Mouse (Mus musculus) forebrain, embryonic 10.5 days (tissue): ENCODE measurements around the gene Oas1c. TPM values are rescaled to one million over a fixed set of nuclear protein-coding genes. Genes with fewer than 3 reads are reported as not detected.

Source experiments
- DNase-seq: peaks from one replicate; pipeline ENCODE4 v3.0.0-alpha.2; 2017; ENCODE audit warnings: low spot score; ENCODE audit errors: extremely low spot score
- H3K27ac ChIP-seq: fragments of 300-500 bp; sonication (generic); 2 replicates; pipeline ENCODE4 v1.5.1; 2016; ENCODE audit warnings: mild to moderate bottlenecking
- H3K27me3 ChIP-seq: fragments of 300-500 bp; sonication (generic); 2 replicates; pipeline ENCODE4 v1.6.1; 2016; ENCODE audit warnings: mild to moderate bottlenecking; ENCODE audit not compliant: poor library complexity, severe bottlenecking
- H3K36me3 ChIP-seq: fragments of 300-500 bp; sonication (generic); replicated peaks from 2 replicates; pipeline ENCODE4 v1.6.1; 2016; ENCODE audit warnings: mild to moderate bottlenecking, moderate library complexity
- H3K4me1 ChIP-seq: fragments of 300-500 bp; sonication (generic); 2 replicates; pipeline ENCODE4 v1.6.1; 2016
- H3K4me3 ChIP-seq: fragments of 300-500 bp; sonication (generic); 2 replicates; pipeline ENCODE4 v1.5.1; 2016; ENCODE audit warnings: mild to moderate bottlenecking, moderate library complexity
- H3K9me3 ChIP-seq: fragments of 300-500 bp; sonication (generic); 2 replicates; pipeline ENCODE4 v1.6.1; 2016; ENCODE audit warnings: mild to moderate bottlenecking, moderate library complexity
- WGBS: fragments of 180-500 bp; shearing (Covaris S2); methylation state at CpG from one replicate; pipeline ENCODE4 v1.1.7; 2016; 5-methylcytosine and 5-hydroxymethylcytosine counted together
- polyA plus RNA-seq: library from polyadenylated mRNA; unstranded; fragments of >200 nt; fragmentation: Nextera tagmentation; extraction: Ambion mirVana; gene quantifications from 2 replicates; pipeline ENCODE4 v1.2.1, GENCODE M21; 2016

The Oas1c gene
- polyA plus RNA-seq = 0.33 and 0.41 TPM in 2 replicates

GRCm38 (mm10) chr5:120811951-120812819 is at the start of gene Oas1c:
Oas1c (minus strand) TSS chr5:120812514.
- H3K4me3 ChIP-seq = peak within 1 kb of the TSS; percentile 41
- peak within 1 kb of the TSS; percentile 77 for H3K27ac ChIP-seq
- peaks cover 22% of the 10 kb centered on the region for H3K4me1 ChIP-seq
- H3K9me3 ChIP-seq = no peaks in the 10 kb centered on the region
- WGBS = 7% methylated on average over 18 of the region's 18 CpGs
- no peaks in the 10 kb centered on the region for H3K36me3 ChIP-seq
- peak; percentile 74 for DNase-seq
- H3K27me3 ChIP-seq = no peaks in the 10 kb centered on the region

- Histone ChIP-seq H3K4me1 (no peaks in the 10 kb centered on the region), H3K36me3 (no peaks in the 10 kb centered on the region), H3K27me3 (no peaks in the 10 kb centered on the region), H3K4me3 (no peak within 1 kb of the TSS), H3K27ac (no peak within 1 kb of the TSS), H3K9me3 (no peaks in the 10 kb centered on the region)
- WGBS = 52% methylated on average over 4 of the region's 4 CpGs
- no peak for DNase-seq
Measured at GRCm38 (mm10) chr5:120861121-120861520, 48.8 kb upstream of the Oas1c start, which contains the start of gene Oas1h. Oas1h (plus strand) TSS chr5:120861421.

- no peak for DNase-seq
- H3K27me3 ChIP-seq = no peaks in the 10 kb centered on the region
- H3K4me3 ChIP-seq = no peak overlapping the region
- WGBS = 88% methylated on average over 2 of the region's 2 CpGs
- H3K27ac ChIP-seq = no peak overlapping the region
- no peaks in the 10 kb centered on the region for H3K36me3 ChIP-seq
- H3K9me3 ChIP-seq = peaks cover 7% of the 10 kb centered on the region
- no peaks in the 10 kb centered on the region for H3K4me1 ChIP-seq
Measured at GRCm38 (mm10) chr5:120859241-120859640, 46.9 kb upstream of the Oas1c start.

GRCm38 (mm10) chr5:120849601-120850136 is 37.4 kb upstream of the Oas1c start:
- no peaks in the 10 kb centered on the region for H3K27me3 ChIP-seq
- H3K9me3 ChIP-seq = peaks cover 11% of the 10 kb centered on the region
- no peaks in the 10 kb centered on the region for H3K36me3 ChIP-seq
- H3K4me1 ChIP-seq = no peaks in the 10 kb centered on the region
- WGBS = 59% methylated on average over 3 of the region's 3 CpGs
- H3K27ac ChIP-seq = no peak overlapping the region
- no peak overlapping the region for H3K4me3 ChIP-seq
- DNase-seq = peak; percentile 28

GRCm38 (mm10) chr5:120847067-120847466 is 34.8 kb upstream of the Oas1c start, which contains the start of gene Oas1f:
Oas1f (plus strand) TSS chr5:120847367.
- H3K27me3 ChIP-seq = no peaks in the 10 kb centered on the region
- no peaks in the 10 kb centered on the region for H3K36me3 ChIP-seq
- no peaks in the 10 kb centered on the region for H3K4me1 ChIP-seq
- whole genome bisulfite sequencing = 89% methylated on average over 4 of the region's 4 CpGs
- no peak for DNase-seq
- no peak within 1 kb of the TSS for H3K27ac ChIP-seq
- no peaks in the 10 kb centered on the region for H3K9me3 ChIP-seq
- H3K4me3 ChIP-seq = no peak within 1 kb of the TSS

- Histone ChIP-seq H3K9me3 (no peaks in the 10 kb centered on the region), H3K4me1 (no peaks in the 10 kb centered on the region), H3K4me3 (no peak overlapping the region), H3K27me3 (no peaks in the 10 kb centered on the region), H3K36me3 (no peaks in the 10 kb centered on the region), H3K27ac (no peak overlapping the region)
- 88% methylated on average over 3 of the region's 3 CpGs for WGBS
- no peak for DNase-seq
Measured at GRCm38 (mm10) chr5:120844713-120845112, 32.4 kb upstream of the Oas1c start.

GRCm38 (mm10) chr5:120836731-120837585 is 24.6 kb upstream of the Oas1c start:
- Histone ChIP-seq H3K36me3 (no peaks in the 10 kb centered on the region), H3K27ac (no peak overlapping the region), H3K9me3 (no peaks in the 10 kb centered on the region), H3K4me1 (peaks cover 19% of the 10 kb centered on the region), H3K4me3 (no peak overlapping the region), H3K27me3 (peaks cover 16% of the 10 kb centered on the region)
- 8% methylated on average over 8 of the region's 8 CpGs for WGBS
- DNase-seq = peak; percentile 48

- H3K27me3 ChIP-seq = peaks cover 16% of the 10 kb centered on the region
- H3K4me1 ChIP-seq = peaks cover 19% of the 10 kb centered on the region
- peaks cover 3% of the 10 kb centered on the region; the same call in 1 of the 2 replicates for H3K9me3 ChIP-seq
- peak overlapping the region; percentile 32 for H3K4me3 ChIP-seq
- no peaks in the 10 kb centered on the region for H3K36me3 ChIP-seq
- peak overlapping the region; percentile 68 for H3K27ac ChIP-seq
- DNase-seq = peak; percentile 45
- WGBS = 18% methylated on average over 17 of the region's 17 CpGs
Measured at GRCm38 (mm10) chr5:120833335-120834280, 21.3 kb upstream of the Oas1c start.

GRCm38 (mm10) chr5:120831031-120831430 is 18.7 kb upstream of the Oas1c start:
- DNase-seq = no peak
- Histone ChIP-seq H3K9me3 (peaks cover 3% of the 10 kb centered on the region; the same call in 1 of the 2 replicates), H3K4me3 (no peak overlapping the region), H3K27me3 (peaks cover 12% of the 10 kb centered on the region), H3K4me1 (peaks cover 19% of the 10 kb centered on the region), H3K36me3 (no peaks in the 10 kb centered on the region), H3K27ac (no peak overlapping the region)
- 86% methylated on average over 4 of the region's 4 CpGs for WGBS

GRCm38 (mm10) chr5:120818999-120819398 is 6.7 kb upstream of the Oas1c start:
- Histone ChIP-seq H3K27ac (no peak overlapping the region), H3K9me3 (peaks cover 16% of the 10 kb centered on the region; the same call in 1 of the 2 replicates), H3K4me1 (no peaks in the 10 kb centered on the region), H3K27me3 (no peaks in the 10 kb centered on the region), H3K4me3 (no peak overlapping the region), H3K36me3 (no peaks in the 10 kb centered on the region)
- no peak for DNase-seq

GRCm38 (mm10) chr5:120815949-120816348 is 3.6 kb upstream of the Oas1c start:
- 66% methylated on average over 3 of the region's 3 CpGs for WGBS
- no peak for DNase-seq
- no peak overlapping the region for H3K27ac ChIP-seq
- H3K4me1 ChIP-seq = peaks cover 16% of the 10 kb centered on the region
- no peaks in the 10 kb centered on the region for H3K36me3 ChIP-seq
- H3K4me3 ChIP-seq = no peak overlapping the region
- H3K27me3 ChIP-seq = no peaks in the 10 kb centered on the region
- peaks cover 16% of the 10 kb centered on the region; the same call in 1 of the 2 replicates for H3K9me3 ChIP-seq
